Mouse (Mus musculus) cerebellum, adult (tissue): Measurements from ENCODE around the gene Tab3.
A peak's percentile ranks its signal among the peaks of the same experiment; 100 is the strongest.

Experiments used
- ATAC-seq: cut with Nextera tagmentation; 2 replicates; pipeline ENCODE4 v1.9.2; 2017; ENCODE audit warnings: mild to moderate bottlenecking, moderate library complexity, mixed read lengths; ENCODE audit not compliant: insufficient number of reproducible peaks, low FRiP score, low TSS enrichment

Tab3 gene

DNA sequence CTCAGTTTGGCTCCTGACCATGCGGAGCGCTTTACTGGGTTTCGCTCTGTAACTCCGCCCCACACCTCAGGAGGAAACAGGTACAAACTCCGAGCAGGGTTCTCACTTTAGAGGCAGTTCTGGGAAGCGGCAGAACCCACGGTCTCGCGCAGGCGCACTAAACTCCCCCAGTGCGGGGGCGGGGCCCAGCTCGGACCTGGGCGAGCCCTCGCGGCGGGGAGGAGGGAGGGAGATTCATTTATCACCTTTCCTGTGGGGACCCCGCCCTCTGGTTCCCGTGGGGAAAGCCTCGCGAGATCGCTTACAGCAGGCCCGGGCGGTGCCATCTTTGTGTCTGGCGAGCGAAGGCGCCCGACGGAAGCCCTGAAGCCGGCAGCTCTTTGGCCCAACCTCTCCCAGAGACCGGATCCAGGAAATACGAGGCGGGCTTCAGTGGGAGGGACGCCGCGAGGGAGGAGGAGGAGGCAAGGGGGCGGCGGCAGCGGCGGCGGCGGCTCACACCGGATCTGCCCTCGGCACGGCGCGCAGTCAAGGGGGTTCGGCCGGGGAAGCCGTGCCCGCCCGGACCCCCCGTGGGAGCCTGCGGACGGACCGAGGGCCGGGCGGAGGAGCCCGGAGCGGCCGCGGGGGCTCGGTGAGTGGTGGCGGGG is at the start of gene Tab3:
Tab3 (plus strand) TSS at position 491 of the 650 bp plus-strand sequence.
- ATAC-seq = peak; percentile 99

DNA sequence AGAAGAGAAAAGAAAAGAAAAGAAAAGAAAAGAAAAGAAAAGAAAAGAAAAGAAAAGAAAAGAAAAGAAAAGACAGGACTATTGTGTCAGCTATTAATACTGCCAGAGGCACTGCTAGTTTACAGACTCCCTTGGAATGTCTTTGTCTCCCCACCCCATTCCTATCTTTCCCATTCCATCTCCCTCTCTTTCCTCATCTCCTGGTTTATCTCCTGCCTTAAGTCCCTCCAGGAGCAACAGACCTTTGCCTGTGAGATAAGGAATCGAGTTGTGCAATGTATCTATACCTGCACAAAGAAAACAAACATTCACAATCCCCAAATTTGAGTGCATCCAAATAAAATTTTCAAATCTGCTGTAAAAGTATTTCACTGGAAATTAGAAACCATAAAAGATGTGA is 48.3 kb upstream of the Tab3 start:
- ATAC-seq = no peak

DNA sequence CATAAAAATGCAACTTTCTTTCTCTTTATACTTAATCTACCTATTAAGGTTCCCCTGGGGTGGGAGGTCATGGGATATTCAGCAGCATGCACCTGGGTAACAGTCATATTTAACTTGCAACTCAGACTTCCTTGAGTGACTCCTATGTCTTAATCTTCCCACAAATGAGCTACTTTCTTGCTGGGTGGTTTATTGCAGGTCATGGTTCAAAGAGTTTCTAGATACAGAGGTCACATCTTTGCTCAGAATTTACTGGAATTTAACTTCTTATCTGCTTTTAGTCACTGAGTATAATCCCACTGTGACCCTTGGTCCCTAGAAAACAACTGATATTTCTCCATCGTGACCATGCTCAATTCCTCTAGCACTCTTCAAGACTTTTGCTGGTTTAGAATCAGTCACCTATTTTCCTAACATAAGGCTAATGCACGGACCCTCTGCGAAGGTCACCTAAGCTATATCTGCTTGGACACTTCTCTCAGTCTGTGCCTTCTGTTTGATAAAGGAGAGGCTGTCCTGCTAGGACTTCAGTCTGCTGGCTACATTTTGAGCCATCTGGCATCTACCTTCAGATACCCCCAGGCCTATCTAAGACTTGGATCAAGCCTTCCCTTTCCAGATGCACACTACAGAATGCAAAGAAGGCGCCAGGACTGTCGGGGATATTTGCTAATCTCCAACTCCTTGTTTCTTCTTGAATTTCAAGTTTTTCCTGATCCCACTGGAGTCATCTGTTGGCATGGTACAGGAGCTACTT is 47.4 kb upstream of the Tab3 start:
- ATAC-seq = no peak

DNA sequence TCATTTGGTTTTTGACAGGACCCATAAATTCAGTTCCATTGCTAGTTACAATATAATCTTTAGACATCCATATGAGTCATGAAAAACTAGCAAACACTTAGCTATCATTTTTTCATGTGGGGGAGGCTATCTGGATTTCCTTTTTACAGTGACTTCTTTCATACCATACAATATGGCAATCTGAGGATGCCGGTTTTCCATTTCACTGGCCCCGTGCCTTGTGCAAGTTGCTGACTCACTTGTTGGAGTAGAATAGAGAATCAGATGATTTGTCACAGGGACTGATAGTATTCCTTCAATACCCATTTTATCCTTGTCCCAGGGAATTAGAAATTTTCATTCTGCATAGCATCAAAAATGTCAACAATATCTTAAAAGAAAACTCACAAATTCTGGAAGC is 14.9 kb upstream of the Tab3 start:
- ATAC-seq = no peak

DNA sequence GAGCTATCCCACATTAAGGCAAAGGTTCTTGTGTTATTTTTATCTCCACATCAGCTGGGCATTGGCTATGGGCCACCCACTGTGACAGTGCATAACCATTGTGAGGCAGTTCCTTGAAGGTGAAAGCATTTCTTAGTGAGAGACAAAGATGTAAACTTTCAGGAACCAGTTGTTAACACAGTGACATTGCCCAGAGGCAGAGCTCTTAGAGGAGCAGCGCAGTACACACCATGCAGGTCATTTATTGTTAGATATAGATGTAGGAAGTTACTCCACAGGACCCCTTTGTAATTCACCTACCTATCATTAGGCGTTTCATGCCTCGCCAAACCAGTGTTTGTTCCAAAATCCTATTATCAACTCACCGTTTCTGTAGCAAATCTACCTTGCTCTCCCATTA is 7.6 kb upstream of the Tab3 start:
- no peak for ATAC-seq

DNA sequence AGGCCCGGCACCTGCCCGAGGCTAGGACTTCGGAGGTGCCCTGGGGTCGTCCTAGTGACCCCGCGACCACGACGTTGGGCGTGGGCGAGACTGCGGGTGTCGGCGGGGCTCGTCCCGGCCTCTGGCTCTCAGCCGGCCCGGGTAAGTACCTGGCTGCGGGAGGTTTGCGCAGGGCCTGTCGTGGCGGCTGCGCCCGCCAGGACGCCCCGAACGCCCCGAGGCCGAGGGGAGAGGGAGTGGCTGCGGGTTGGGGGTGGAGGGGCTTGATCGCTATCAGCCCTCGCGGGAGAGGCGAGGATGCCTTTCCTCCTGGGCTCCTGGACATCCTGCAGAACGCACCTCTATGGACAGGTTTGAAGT is 340 bp downstream of the Tab3 start:
- peak; percentile 32 for ATAC-seq

DNA sequence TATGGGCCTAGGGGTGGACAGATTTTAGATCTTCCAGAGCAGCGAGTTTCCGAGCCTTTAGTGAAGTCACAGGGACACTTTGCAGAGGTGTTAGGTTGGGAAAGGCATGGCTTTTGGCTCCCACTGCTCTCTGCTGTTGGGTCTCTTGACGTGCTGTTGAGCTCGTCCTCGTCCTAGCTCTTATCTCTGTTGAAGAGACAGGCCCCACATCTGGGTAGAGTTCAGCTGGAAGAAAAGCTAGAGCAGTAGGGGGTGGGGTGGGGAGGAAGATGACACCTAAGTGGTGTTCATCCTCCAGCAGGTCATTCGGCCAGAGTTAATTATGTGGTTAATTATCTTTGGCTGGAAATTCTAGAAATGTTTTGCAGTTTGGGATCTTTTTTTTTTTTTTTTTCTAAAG is 2.5 kb downstream of the Tab3 start:
- ATAC-seq = no peak

DNA sequence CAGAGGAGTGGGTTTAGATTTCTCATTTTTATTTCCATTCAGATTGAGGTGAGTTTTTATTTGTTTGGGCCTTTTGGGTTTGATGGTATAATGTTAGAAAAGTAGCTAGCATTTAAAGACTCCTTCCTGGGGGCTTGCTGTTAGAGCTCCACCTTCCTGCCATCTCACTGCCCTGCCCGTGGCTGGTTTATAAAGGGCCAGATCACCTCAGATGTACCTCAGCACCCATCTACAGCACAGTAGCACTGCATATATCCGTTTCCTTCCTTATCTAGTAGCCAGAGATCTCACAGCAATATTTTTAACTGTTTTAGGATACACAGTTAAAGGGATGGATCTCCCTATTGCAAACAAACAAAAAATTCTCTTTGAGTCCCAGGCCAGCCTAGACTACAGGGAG is 6.9 kb downstream of the Tab3 start:
- no peak for ATAC-seq

DNA sequence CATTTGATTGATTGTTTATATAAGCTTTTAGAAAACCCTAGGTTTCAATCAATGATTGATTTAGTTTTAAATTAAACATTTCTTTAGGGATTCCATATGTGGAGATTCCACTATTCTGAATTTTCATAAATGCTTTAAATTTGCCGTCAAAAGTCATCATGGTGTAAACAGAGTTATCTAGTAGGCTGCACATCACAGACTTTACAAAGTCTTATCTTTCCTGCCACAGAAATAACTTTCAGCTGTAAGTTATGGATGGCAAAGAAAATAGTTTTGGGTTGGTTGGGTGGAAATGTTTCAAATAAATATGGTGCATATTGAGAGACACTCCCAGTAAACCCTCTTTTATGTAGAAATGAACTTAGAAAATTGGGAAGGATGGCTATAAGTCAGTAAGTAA is 8.7 kb downstream of the Tab3 start:
- no peak for ATAC-seq

DNA sequence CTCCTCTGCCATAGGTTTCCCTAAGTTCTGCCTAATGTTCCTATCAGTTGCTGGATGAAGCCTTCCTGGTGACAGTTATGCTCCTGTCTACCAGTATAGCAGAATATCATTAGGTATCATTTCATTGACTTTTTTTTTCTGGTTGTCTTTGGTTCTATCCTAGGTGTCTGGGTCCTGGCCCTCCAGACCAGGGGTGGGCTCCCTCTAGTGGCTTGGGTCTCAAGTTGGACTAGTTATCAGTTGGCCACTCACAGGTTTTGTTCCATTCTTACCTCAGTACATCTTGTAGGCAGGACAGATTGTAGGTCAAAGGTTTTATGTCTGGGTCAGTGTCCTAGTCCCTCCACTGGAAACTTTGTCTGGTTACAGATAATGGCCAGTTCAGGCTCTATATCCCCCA is 11.8 kb downstream of the Tab3 start:
- ATAC-seq = no peak

DNA sequence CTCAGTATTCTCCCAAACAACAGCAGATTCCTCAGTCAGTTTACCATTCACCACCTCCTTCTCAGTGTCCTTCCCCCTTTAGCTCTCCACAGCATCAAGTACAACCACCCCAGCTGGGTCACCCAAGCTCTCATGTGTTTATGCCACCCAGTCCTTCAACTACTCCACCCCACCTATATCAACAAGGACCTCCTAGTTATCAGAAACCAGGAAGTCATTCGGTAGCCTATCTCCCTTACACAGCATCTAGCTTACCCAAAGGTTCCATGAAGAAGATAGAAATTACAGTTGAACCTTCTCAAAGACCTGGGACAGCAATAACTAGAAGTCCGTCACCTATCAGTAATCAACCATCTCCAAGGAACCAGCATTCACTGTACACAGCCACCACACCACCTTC is 40.9 kb downstream of the Tab3 start:
- ATAC-seq = no peak

DNA sequence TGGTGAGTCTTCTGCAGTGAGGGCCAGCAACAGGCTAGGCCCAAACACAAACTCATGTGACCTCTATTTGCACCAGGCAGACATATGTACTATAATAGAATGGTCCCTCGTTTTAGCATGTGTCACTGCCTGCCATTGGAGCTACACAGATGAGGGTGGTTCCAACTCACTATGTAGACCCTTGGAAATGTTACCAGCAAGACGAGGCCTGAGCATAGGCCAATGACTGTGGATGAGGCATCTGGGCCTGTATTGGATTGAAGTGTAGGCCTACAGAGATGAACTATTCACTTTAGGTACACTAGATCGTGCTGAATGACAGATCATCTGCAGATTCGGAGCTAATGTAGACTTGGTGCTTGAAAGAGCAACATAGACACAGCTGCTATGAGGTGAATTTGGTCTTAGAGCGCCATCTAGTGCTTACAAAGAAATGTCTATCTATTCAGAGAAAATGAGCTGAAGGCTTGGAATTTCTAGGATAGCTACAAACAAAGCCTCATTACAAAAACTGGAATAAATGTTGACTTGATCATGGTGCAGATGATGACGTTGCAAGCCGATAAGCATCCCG is 72.5 kb downstream of the Tab3 start:
- ATAC-seq = peak; percentile 68; the same call in 1 of the 2 replicates

DNA sequence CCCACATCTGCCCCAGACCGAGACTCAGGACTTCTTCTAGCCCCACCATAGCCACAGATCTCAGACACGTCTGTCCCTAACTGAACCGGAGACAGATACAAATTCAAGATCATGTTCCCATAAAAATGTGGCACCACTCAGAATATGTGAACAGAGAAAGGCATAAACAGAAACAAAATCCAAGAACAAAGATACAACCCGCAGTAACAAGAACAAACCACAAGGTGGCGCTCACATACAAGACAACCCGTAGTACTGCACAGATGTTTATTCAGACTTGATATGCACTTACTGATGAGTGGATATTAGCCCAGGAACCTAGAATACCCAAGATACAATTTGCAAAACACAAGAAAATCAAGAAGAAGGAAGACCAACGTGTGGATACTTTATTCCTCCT is 103.0 kb downstream of the Tab3 start:
- no peak for ATAC-seq

DNA sequence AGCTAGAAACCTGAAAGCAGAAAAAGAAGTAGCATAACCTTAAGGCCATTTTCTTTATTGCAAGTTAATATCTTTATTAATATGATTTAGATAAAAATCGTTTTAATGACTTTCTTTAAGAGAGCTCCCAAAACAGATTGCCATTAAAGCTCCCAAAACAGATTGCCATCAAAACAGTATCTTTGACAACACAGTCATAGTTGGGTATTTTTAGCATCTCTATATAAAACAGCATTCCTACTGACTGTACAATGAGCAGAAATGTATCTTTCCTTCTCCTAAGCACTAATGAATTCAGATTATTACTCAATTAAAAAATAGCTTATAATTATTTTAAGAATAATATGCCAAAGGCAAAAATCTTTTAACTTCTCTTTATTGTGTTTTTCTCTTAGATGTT is 108.3 kb downstream of the Tab3 start:
- no peak for ATAC-seq

DNA sequence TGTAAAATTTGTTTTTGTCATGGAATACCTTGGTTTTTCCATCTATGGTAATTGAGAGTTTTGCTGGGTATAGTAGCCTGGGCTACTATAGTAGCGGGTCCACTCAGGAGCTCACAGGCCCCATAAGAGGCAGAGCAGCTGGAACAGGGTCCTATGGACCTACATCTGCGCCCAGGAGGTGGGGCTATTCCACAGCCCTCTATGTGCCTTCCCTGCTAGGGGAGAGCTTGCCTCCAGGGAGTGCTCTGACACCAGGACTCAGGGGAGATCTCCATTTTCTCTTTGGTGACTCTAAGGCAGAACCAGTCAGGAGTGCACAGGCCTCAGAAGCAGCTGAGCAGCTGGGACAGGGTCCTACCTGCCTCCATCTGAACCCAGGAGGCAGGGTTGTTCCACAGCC is 109.9 kb downstream of the Tab3 start:
- ATAC-seq = no peak
